Mouse (Mus musculus): ENCODE measurements at regions not wholly inside any gene's neighbourhood (a gene's known extent, or its start where the extent isn't known, plus 50 kb on each side); places are given as distances from the start of the nearest gene placed in this dataset.

DNA sequence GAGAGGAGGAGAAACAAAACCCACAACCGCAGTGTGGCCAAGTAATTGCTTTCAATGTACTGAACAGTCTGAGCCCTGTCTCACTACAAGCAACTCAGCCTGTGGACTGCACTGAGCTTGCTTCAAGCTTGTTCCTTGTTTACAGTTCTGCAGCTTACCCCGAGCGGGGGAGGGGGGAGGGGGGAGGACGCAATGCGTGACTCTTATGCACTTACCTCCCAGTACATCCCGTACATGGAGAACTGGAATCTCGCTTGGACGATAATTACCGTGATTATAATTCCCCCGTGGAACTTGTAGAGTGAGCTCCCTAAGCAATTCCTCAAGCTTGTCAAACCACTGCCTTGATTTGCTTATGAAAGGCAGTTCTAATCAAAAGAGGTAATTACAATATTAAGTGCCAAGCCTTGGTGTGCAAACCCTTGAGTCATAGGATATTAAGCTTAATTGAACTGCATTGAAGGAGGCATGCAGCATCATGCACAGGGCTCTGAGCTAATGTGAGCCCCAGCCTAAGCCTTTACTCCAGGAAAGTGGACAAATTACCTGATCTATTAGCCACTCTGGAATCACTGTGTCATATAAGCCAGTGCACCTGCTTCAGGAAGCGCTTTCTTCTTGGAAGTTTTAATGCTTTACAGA is 397.0 kb upstream of the Klf4 start:
- WGBS, result 51% methylated on average over 11 of the region's 11 CpGs
- Histone ChIP-seq H3K9ac (ENCODE audit: low read depth, low read length, severe bottlenecking) (no peak overlapping the region), H3K27me3 (ENCODE audit: control insufficient read depth, insufficient read depth, low read length) (no peaks in the 10 kb centered on the region), H3K27ac (replicated peaks; ENCODE audit: low read depth, low read length) (peak overlapping the region; percentile 67), H3K4me1 (ENCODE audit: control insufficient read depth, insufficient read depth, low read length) (peaks cover 10% of the 10 kb centered on the region), H3K9me3 (ENCODE audit: control insufficient read depth, low read length) (no peaks in the 10 kb centered on the region), H3K4me2 (replicated peaks; ENCODE audit: low read depth, low read length, severe bottlenecking) (no peak overlapping the region), H3K36me3 (ENCODE audit: control insufficient read depth, insufficient read depth, low read length) (no peaks in the 10 kb centered on the region), H3K4me3 (replicated peaks; ENCODE audit: low read length) (no peak overlapping the region)
- no peak for ATAC-seq (ENCODE audit: low FRiP score, low read depth)
- TF ChIP-seq POLR2A (IDR thresholded peaks at IDR 0.05; ENCODE audit: borderline replicate concordance, extremely low read depth, insufficient read depth, insufficient read length), result no peak
- peak; percentile 32 for DNase-seq (ENCODE audit: low spot score)

DNA sequence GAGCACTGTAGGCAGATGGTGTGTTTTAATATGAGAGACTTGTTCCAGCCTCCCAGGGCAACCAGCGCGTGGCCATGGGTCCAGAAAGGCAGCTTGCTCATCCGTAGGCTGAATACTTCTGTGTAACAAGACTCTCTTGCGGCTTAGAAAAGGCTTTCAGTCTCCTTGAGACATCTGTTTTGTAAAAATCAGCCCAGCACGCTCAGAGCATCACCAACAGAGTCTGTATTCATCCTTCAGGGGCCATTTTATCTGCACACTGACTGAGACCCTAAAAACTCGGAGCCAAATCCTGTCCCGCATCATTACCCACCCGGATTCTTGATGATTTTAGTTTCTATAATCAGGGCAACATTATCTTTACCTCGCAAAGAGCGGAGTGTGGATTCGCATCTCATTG is 396.4 kb upstream of the Klf4 start:
- Histone ChIP-seq H3K4me2 (replicated peaks; ENCODE audit: low read depth, low read length, severe bottlenecking) (no peak overlapping the region), H3K4me3 (replicated peaks; ENCODE audit: low read length) (no peak overlapping the region), H3K36me3 (ENCODE audit: control insufficient read depth, insufficient read depth, low read length) (no peaks in the 10 kb centered on the region), H3K27ac (replicated peaks; ENCODE audit: low read depth, low read length) (peak overlapping the region; percentile 67), H3K27me3 (ENCODE audit: control insufficient read depth, insufficient read depth, low read length) (no peaks in the 10 kb centered on the region), H3K4me1 (ENCODE audit: control insufficient read depth, insufficient read depth, low read length) (peaks cover 10% of the 10 kb centered on the region), H3K9me3 (ENCODE audit: control insufficient read depth, low read length) (no peaks in the 10 kb centered on the region), H3K9ac (ENCODE audit: low read depth, low read length, severe bottlenecking) (no peak overlapping the region)
- no peak for TF ChIP-seq POLR2A (IDR thresholded peaks at IDR 0.05; ENCODE audit: borderline replicate concordance, extremely low read depth, insufficient read depth, insufficient read length)
- WGBS, result 65% methylated on average over 11 of the region's 11 CpGs
- ATAC-seq (ENCODE audit: low FRiP score, low read depth) (peak; percentile 60; the same call in 1 of the 2 replicates), DNase-seq (ENCODE audit: low spot score) (peak; percentile 16)

DNA sequence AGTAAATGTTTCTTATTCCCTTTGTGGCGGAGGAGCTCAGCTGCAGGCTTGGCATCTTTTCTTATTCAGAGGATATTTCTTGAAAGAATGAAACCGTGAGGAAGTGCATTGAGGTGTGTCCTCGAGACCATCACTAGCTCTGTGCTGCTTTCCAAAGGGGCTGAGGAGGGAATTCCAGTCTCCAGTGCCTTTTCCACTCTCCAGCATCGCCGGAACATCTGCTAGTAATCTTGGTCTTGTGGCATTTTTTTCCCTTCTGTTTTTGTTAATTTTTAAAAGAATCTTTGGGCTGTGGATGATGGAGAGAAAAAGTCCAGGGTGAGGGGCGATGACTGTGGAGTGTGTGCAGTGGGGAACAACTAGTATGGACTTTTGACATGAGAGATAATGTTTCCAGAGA is 395.9 kb upstream of the Klf4 start:
- H3K9ac ChIP-seq (ENCODE audit: low read depth, low read length, severe bottlenecking), result no peak overlapping the region
- no peaks in the 10 kb centered on the region for H3K36me3 ChIP-seq (ENCODE audit: control insufficient read depth, insufficient read depth, low read length)
- no peaks in the 10 kb centered on the region for H3K9me3 ChIP-seq (ENCODE audit: control insufficient read depth, low read length)
- peak overlapping the region; percentile 67; the same call in 1 of the 2 replicates for H3K27ac ChIP-seq (replicated peaks; ENCODE audit: low read depth, low read length)
- 46% methylated on average over 6 of the region's 6 CpGs for WGBS
- TF ChIP-seq POLR2A (IDR thresholded peaks at IDR 0.05; ENCODE audit: borderline replicate concordance, extremely low read depth, insufficient read depth, insufficient read length), result no peak
- no peaks in the 10 kb centered on the region for H3K27me3 ChIP-seq (ENCODE audit: control insufficient read depth, insufficient read depth, low read length)
- H3K4me1 ChIP-seq (ENCODE audit: control insufficient read depth, insufficient read depth, low read length), result peaks cover 10% of the 10 kb centered on the region
- H3K4me3 ChIP-seq (replicated peaks; ENCODE audit: low read length), result no peak overlapping the region
- DNase-seq (ENCODE audit: low spot score), result peak; percentile 29
- ATAC-seq (ENCODE audit: low FRiP score, low read depth), result no peak
- H3K4me2 ChIP-seq (replicated peaks; ENCODE audit: low read depth, low read length, severe bottlenecking), result no peak overlapping the region

DNA sequence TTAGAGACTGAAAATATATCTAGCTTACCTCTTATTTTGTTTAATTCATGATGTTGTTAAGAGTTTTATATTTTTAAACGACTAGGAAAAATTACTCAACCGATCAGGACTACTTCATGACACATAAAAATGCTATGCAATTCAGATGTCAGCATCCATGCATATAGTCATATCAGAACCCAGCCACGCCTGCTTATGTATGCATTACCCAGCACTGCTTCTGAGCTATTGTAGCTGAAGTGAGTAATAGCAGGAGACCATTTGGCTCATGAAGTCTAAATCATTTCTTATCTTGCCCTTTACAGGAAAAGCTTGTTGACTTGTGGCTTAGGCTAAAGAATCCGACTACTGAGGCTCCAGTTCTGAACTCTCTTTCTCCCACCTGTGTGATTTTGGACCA is 395.1 kb upstream of the Klf4 start:
- Histone ChIP-seq H3K36me3 (ENCODE audit: control insufficient read depth, insufficient read depth, low read length) (no peaks in the 10 kb centered on the region), H3K4me3 (replicated peaks; ENCODE audit: low read length) (no peak overlapping the region), H3K4me2 (replicated peaks; ENCODE audit: low read depth, low read length, severe bottlenecking) (no peak overlapping the region), H3K9ac (ENCODE audit: low read depth, low read length, severe bottlenecking) (no peak overlapping the region), H3K9me3 (ENCODE audit: control insufficient read depth, low read length) (no peaks in the 10 kb centered on the region), H3K4me1 (ENCODE audit: control insufficient read depth, insufficient read depth, low read length) (peaks cover 10% of the 10 kb centered on the region), H3K27ac (replicated peaks; ENCODE audit: low read depth, low read length) (no peak overlapping the region), H3K27me3 (ENCODE audit: control insufficient read depth, insufficient read depth, low read length) (no peaks in the 10 kb centered on the region)
- no peak for TF ChIP-seq POLR2A (IDR thresholded peaks at IDR 0.05; ENCODE audit: borderline replicate concordance, extremely low read depth, insufficient read depth, insufficient read length)
- peak; percentile 23 for DNase-seq (ENCODE audit: low spot score)
- WGBS, result 82% methylated on average over 4 of the region's 4 CpGs
- ATAC-seq (ENCODE audit: low FRiP score, low read depth), result no peak

DNA sequence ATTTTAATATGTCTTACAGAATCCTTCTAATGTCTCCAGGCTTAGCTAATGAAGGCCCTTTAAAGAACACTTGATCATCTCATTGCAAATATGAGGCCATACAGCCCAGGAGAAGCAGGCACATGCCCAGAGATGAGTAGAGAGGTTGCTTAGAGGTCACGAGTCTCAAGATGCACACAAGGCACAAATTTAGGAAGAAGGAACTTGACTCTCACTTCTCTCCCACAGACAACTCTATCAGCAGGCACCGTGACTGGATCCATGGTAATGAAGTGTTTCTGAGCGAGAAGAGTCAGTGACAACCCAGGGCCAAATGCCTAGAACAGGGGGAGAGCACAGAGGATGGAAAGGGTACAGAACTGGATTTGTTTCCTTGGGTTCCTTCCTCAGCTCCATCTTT is 392.7 kb upstream of the Klf4 start:
- WGBS, result 70% methylated on average over 3 of the region's 3 CpGs
- Histone ChIP-seq H3K4me3 (replicated peaks; ENCODE audit: low read length) (no peak overlapping the region), H3K9ac (ENCODE audit: low read depth, low read length, severe bottlenecking) (no peak overlapping the region), H3K27ac (replicated peaks; ENCODE audit: low read depth, low read length) (no peak overlapping the region), H3K27me3 (ENCODE audit: control insufficient read depth, insufficient read depth, low read length) (no peaks in the 10 kb centered on the region), H3K4me1 (ENCODE audit: control insufficient read depth, insufficient read depth, low read length) (peaks cover 10% of the 10 kb centered on the region), H3K9me3 (ENCODE audit: control insufficient read depth, low read length) (no peaks in the 10 kb centered on the region), H3K4me2 (replicated peaks; ENCODE audit: low read depth, low read length, severe bottlenecking) (no peak overlapping the region), H3K36me3 (ENCODE audit: control insufficient read depth, insufficient read depth, low read length) (no peaks in the 10 kb centered on the region)
- no peak for TF ChIP-seq POLR2A (IDR thresholded peaks at IDR 0.05; ENCODE audit: borderline replicate concordance, extremely low read depth, insufficient read depth, insufficient read length)
- ATAC-seq (ENCODE audit: low FRiP score, low read depth) (no peak), DNase-seq (ENCODE audit: low spot score) (no peak)

Measured in limb, embryonic 14.5 days (tissue).